Mouse (Mus musculus): ENCODE results near the gene Sidt1.
A peak's percentile ranks its signal among the peaks of the same experiment; 100 is the strongest.

Gene Sidt1

GRCm38 (mm10) chr16:44332861-44333284 is at the start of gene Sidt1:
Sidt1 (minus strand) TSS chr16:44333196.
- peak in 1 of 2 experiments; percentile 9 for DNase-seq (ENCODE audit: low spot score in 2 of 2)

GRCm38 (mm10) chr16:44381578-44381977 is 48.6 kb upstream of the Sidt1 start:
- DNase-seq (ENCODE audit: low spot score in 2 of 2): no peak

GRCm38 (mm10) chr16:44380006-44380405 is 47.0 kb upstream of the Sidt1 start:
- no peak for DNase-seq (ENCODE audit: low spot score in 2 of 2)

GRCm38 (mm10) chr16:44375459-44375858 is 42.5 kb upstream of the Sidt1 start:
- DNase-seq (ENCODE audit: low spot score in 2 of 2): no peak

GRCm38 (mm10) chr16:44365522-44365921 is 32.5 kb upstream of the Sidt1 start:
- DNase-seq (ENCODE audit: low spot score in 2 of 2): no peak

GRCm38 (mm10) chr16:44361921-44362890 is 29.2 kb upstream of the Sidt1 start:
- DNase-seq (ENCODE audit: low spot score in 2 of 2): no peak

- no peak for DNase-seq (ENCODE audit: low spot score in 2 of 2)
Measured at GRCm38 (mm10) chr16:44357571-44358268, 24.7 kb upstream of the Sidt1 start.

- DNase-seq (ENCODE audit: low spot score in 2 of 2): no peak
Measured at GRCm38 (mm10) chr16:44356291-44356690, 23.3 kb upstream of the Sidt1 start.

- no peak for DNase-seq (ENCODE audit: low spot score in 2 of 2)
Measured at GRCm38 (mm10) chr16:44349801-44350397, 16.9 kb upstream of the Sidt1 start.

- peak; percentile 91 to 92 for DNase-seq (ENCODE audit: low spot score in 2 of 2)
Measured at GRCm38 (mm10) chr16:44347071-44347901, 14.3 kb upstream of the Sidt1 start, which contains the start of gene Spice1. Spice1 (plus strand) TSS chr16:44347121.

- DNase-seq (ENCODE audit: low spot score in 2 of 2): no peak
Measured at GRCm38 (mm10) chr16:44337541-44337940, 4.5 kb upstream of the Sidt1 start.

GRCm38 (mm10) chr16:44331995-44332860 is 768 bp downstream of the Sidt1 start:
- peak in 1 of 2 experiments; percentile 45 for DNase-seq (ENCODE audit: low spot score in 2 of 2)

- no peak for DNase-seq (ENCODE audit: low spot score in 2 of 2)
Measured at GRCm38 (mm10) chr16:44331671-44331994, 1.4 kb downstream of the Sidt1 start.

GRCm38 (mm10) chr16:44331154-44331553 is 1.8 kb downstream of the Sidt1 start:
- no peak for DNase-seq (ENCODE audit: low spot score in 2 of 2)

GRCm38 (mm10) chr16:44330657-44331056 is 2.3 kb downstream of the Sidt1 start:
- no peak for DNase-seq (ENCODE audit: low spot score in 2 of 2)

GRCm38 (mm10) chr16:44328644-44329043 is 4.4 kb downstream of the Sidt1 start:
- DNase-seq (ENCODE audit: low spot score in 2 of 2): peak in 1 of 2 experiments; percentile 33

- no peak for DNase-seq (ENCODE audit: low spot score in 2 of 2)
Measured at GRCm38 (mm10) chr16:44320232-44320631, 12.8 kb downstream of the Sidt1 start.

- peak in 1 of 2 experiments; percentile 25 for DNase-seq (ENCODE audit: low spot score in 2 of 2)
Measured at GRCm38 (mm10) chr16:44316350-44316749, 16.6 kb downstream of the Sidt1 start.

- DNase-seq (ENCODE audit: low spot score in 2 of 2): peak in 1 of 2 experiments; percentile 15
Measured at GRCm38 (mm10) chr16:44313422-44313821, 19.6 kb downstream of the Sidt1 start.

- DNase-seq (ENCODE audit: low spot score in 2 of 2): no peak
Measured at GRCm38 (mm10) chr16:44305606-44306005, 27.4 kb downstream of the Sidt1 start.
